In genomic region chr2:164558991-164559645, GRCm38 (mm10) we compare ENCODE assay signal across 19 mouse cellular contexts. TPM values are rescaled to one million over a fixed set of nuclear protein-coding genes. Genes with fewer than 3 reads are reported as not detected.
DNase-seq lines count a peak whose midpoint lies in the region; ATAC-seq lines count a peak whose summit lies in the region.
"Had no signal": no experiment of that assay in that cellular context is flagged by ENCODE, and none has a peak within 500 bp of the region (broad histone marks: within the 10 kb centered on the region; RNA-seq: fewer than 3 reads in every experiment).

No protein-coding gene starts in this region.

- 49% methylated on average over 16 of the region's 16 CpGs for WGBS in midbrain, embryonic 15.5 days

- no peak overlapping the region for H3K9ac ChIP-seq in midbrain, embryonic 15.5 days
- H3K9ac ChIP-seq: forebrain, embryonic 13.5 days; limb, embryonic 13.5 days; midbrain, embryonic 12.5 days had no signal

- ATAC-seq in megakaryocyte, adult 5-6 weeks (ENCODE audit: poor library complexity, severe bottlenecking), result no peak
- ATAC-seq in midbrain, embryonic 15.5 days (replicated peaks), result no peak
- ATAC-seq: forebrain, embryonic 13.5 days had no signal

- no peak overlapping the region for H3K27ac ChIP-seq in midbrain, embryonic 15.5 days
- H3K27ac ChIP-seq: forebrain, embryonic 13.5 days; limb, embryonic 13.5 days; midbrain, embryonic 12.5 days had no signal

- H3K4me1 ChIP-seq in megakaryocyte, embryonic 14.5 days, result peaks cover 31% of the 10 kb centered on the region
- peaks cover 19% of the 10 kb centered on the region for H3K4me1 ChIP-seq in midbrain, embryonic 15.5 days

- H3K4me2 ChIP-seq in midbrain, embryonic 15.5 days, result no peak overlapping the region
- H3K4me2 ChIP-seq: forebrain, embryonic 13.5 days; limb, embryonic 13.5 days; midbrain, embryonic 12.5 days had no signal

- DNase-seq in ZHBTc4 (ENCODE audit: low read depth, low spot score), result peak; percentile 69
- peak; percentile 67 to 82 for DNase-seq in lung, adult 18-20 months
- DNase-seq in naive thymus-derived CD4-positive, alpha-beta T cell, adult 2 months (ENCODE audit: low read depth), result peak; percentile 38
- DNase-seq in cerebellum, postnatal 10 days, result no peak
- no peak for DNase-seq in kidney, postnatal 4 days
- DNase-seq: gastrocnemius, postnatal 14 days; kidney, adult 11 months; right cerebral cortex, postnatal 4 days; thymus, adult 2 months had no signal

- peaks cover 50% of the 10 kb centered on the region for H3K27me3 ChIP-seq in megakaryocyte, embryonic 14.5 days (replicated peaks)
- H3K27me3 ChIP-seq in midbrain, embryonic 15.5 days (replicated peaks), result peaks cover 17% of the 10 kb centered on the region

- H3K36me3 ChIP-seq in megakaryocyte, embryonic 14.5 days (replicated peaks; ENCODE audit: low read length), result no peaks in the 10 kb centered on the region
- H3K36me3 ChIP-seq in midbrain, embryonic 15.5 days (replicated peaks), result no peaks in the 10 kb centered on the region
- H3K36me3 ChIP-seq: G1E; limb, embryonic 13.5 days; midbrain, embryonic 12.5 days had no signal

- peaks cover 17% of the 10 kb centered on the region for H3K9me3 ChIP-seq in megakaryocyte, embryonic 14.5 days
- H3K9me3 ChIP-seq in midbrain, embryonic 15.5 days, result no peaks in the 10 kb centered on the region
- H3K9me3 ChIP-seq: forebrain, embryonic 13.5 days; G1E; limb, embryonic 13.5 days; midbrain, embryonic 12.5 days had no signal

- H3K4me3 ChIP-seq in megakaryocyte, embryonic 14.5 days (replicated peaks), result peak overlapping the region; percentile 89
- H3K4me3 ChIP-seq in midbrain, embryonic 15.5 days, result no peak overlapping the region
- H3K4me3 ChIP-seq: forebrain, embryonic 13.5 days; limb, embryonic 13.5 days; midbrain, embryonic 12.5 days had no signal

RNA-seq across cellular contexts. Expression of gene Wfdc2, which starts 3.1 kb away (rescaled TPM):
- polyA plus RNA-seq in megakaryocyte, embryonic 14.5 days (2012; ENCODE audit: insufficient read depth, low replicate concordance), result 0.48 TPM in 1 of 2 replicates, not detected in the other
- not detected in 2 replicates for total RNA-seq in megakaryocyte, adult 5-6 weeks (2015)
- not detected in 2 replicates for total RNA-seq in megakaryocyte, adult 5-6 weeks (2017)
- polyA plus RNA-seq in midbrain, embryonic 15.5 days (2015; fragmentation: Nextera tagmentation; extraction: Ambion mirVana), result 2.6 and 3.2 TPM in 2 replicates
- total RNA-seq: G1E; gastrocnemius, postnatal 14 days had no signal
- polyA plus RNA-seq: G1E had no signal

RNA-seq across cellular contexts. Expression of gene Spint3, which starts 14.1 kb away (rescaled TPM):
- polyA plus RNA-seq in megakaryocyte, embryonic 14.5 days (2012; ENCODE audit: insufficient read depth, low replicate concordance), result not detected in 2 replicates
- not detected in 2 replicates for total RNA-seq in megakaryocyte, adult 5-6 weeks (2015)
- not detected in 2 replicates for total RNA-seq in megakaryocyte, adult 5-6 weeks (2017)
- polyA plus RNA-seq in midbrain, embryonic 15.5 days (2015; fragmentation: Nextera tagmentation; extraction: Ambion mirVana), result not detected in 2 replicates
- total RNA-seq: G1E; gastrocnemius, postnatal 14 days; layer of hippocampus, postnatal 10 days had no signal
- polyA plus RNA-seq: forebrain, embryonic 13.5 days; G1E; heart, postnatal 0 days; limb, embryonic 13.5 days; midbrain, embryonic 12.5 days; neural tube, embryonic 14.5 days; thymus, adult 2 months had no signal

RNA-seq across cellular contexts. Expression of gene Wfdc6a, which starts 26.1 kb away (rescaled TPM):
- polyA plus RNA-seq in megakaryocyte, embryonic 14.5 days (2012; ENCODE audit: insufficient read depth, low replicate concordance), result not detected in 2 replicates
- not detected in 2 replicates for total RNA-seq in megakaryocyte, adult 5-6 weeks (2015)
- not detected in 2 replicates for total RNA-seq in megakaryocyte, adult 5-6 weeks (2017)
- not detected in 2 replicates for polyA plus RNA-seq in midbrain, embryonic 15.5 days (2015; fragmentation: Nextera tagmentation; extraction: Ambion mirVana)
- total RNA-seq: G1E; gastrocnemius, postnatal 14 days had no signal
- polyA plus RNA-seq: forebrain, embryonic 13.5 days; G1E; limb, embryonic 13.5 days; midbrain, embryonic 12.5 days; neural tube, embryonic 14.5 days; thymus, adult 2 months had no signal

RNA-seq across cellular contexts. Expression of gene Eppin, which starts 34.3 kb away (rescaled TPM):
- polyA plus RNA-seq in megakaryocyte, embryonic 14.5 days (2012; ENCODE audit: insufficient read depth, low replicate concordance), result not detected in 2 replicates
- not detected in 2 replicates for total RNA-seq in megakaryocyte, adult 5-6 weeks (2015)
- not detected in 2 replicates for total RNA-seq in megakaryocyte, adult 5-6 weeks (2017)
- not detected in 2 replicates for polyA plus RNA-seq in midbrain, embryonic 15.5 days (2015; fragmentation: Nextera tagmentation; extraction: Ambion mirVana)
- total RNA-seq: G1E; gastrocnemius, postnatal 14 days; layer of hippocampus, postnatal 10 days had no signal
- polyA plus RNA-seq: forebrain, embryonic 13.5 days; G1E; heart, postnatal 0 days; limb, embryonic 13.5 days; midbrain, embryonic 12.5 days; neural tube, embryonic 14.5 days; thymus, adult 2 months had no signal

RNA-seq across cellular contexts. Expression of gene Wfdc6b, which starts 54.2 kb away (rescaled TPM):
- not detected in 2 replicates for polyA plus RNA-seq in megakaryocyte, embryonic 14.5 days (2012; ENCODE audit: insufficient read depth, low replicate concordance)
- total RNA-seq in megakaryocyte, adult 5-6 weeks (2015), result not detected in 2 replicates
- total RNA-seq in megakaryocyte, adult 5-6 weeks (2017), result not detected in 2 replicates
- polyA plus RNA-seq in midbrain, embryonic 15.5 days (2015; fragmentation: Nextera tagmentation; extraction: Ambion mirVana), result not detected in 2 replicates
- total RNA-seq: G1E; gastrocnemius, postnatal 14 days; layer of hippocampus, postnatal 10 days had no signal
- polyA plus RNA-seq: forebrain, embryonic 13.5 days; G1E; heart, postnatal 0 days; limb, embryonic 13.5 days; midbrain, embryonic 12.5 days; neural tube, embryonic 14.5 days; thymus, adult 2 months had no signal

Comparison
In these comparisons a context has a peak if more than half of its experiments do, and no peak if none do; other contexts are left out.
1. DNase-seq: peak in ZHBTc4 (single experiment), lung, adult 18-20 months (2 of 2) and naive thymus-derived CD4-positive, alpha-beta T cell, adult 2 months (single experiment); none in cerebellum, postnatal 10 days (0 of 2) and kidney, postnatal 4 days (0 of 2).